Mouse (Mus musculus) MEL (cell line): Measurements from ENCODE around the gene Dse. TPM values are rescaled to one million over a fixed set of nuclear protein-coding genes. Genes with fewer than 3 reads are reported as not detected.
A peak's percentile ranks its signal among the peaks of the same experiment; 100 is the strongest.

ENCODE experiments used
- DNase-seq: peaks from one replicate; pipeline ENCODE4 v3.0.0; 2011; ENCODE audit warnings: low read depth, low spot score
- H3K27ac ChIP-seq: 2 replicates; pipeline ENCODE4 v1.5.1; 2012; ENCODE audit warnings: low read depth, mild to moderate bottlenecking, control low read depth, low read length, moderate library complexity; ENCODE audit not compliant: control insufficient read depth
- H3K27me3 ChIP-seq, 2 experiments: fragments of 150-350 bp in 1 of 2; sonication (generic) in 1 of 2; 2 replicates each; pipeline ENCODE4 v1.6.1; 2012; ENCODE audit warnings: low read length in 2 of 2, mild to moderate bottlenecking in 2 of 2, improper control_type of control experiment in 1 of 2, moderate library complexity in 1 of 2; ENCODE audit not compliant: insufficient read depth in 2 of 2, control insufficient read depth in 1 of 2
- H3K36me3 ChIP-seq, 2 experiments: 2 replicates each; pipeline ENCODE4 v1.6.1; 2012 to 2014; ENCODE audit warnings: low read length in 2 of 2, improper control_type of control experiment in 1 of 2, inconsistent platforms in 1 of 2, mild to moderate bottlenecking in 1 of 2; ENCODE audit not compliant: insufficient read depth in 2 of 2, control insufficient read depth in 1 of 2
- H3K4me1 ChIP-seq, 2 experiments: fragments of 150-350 bp in 1 of 2; sonication (generic) in 1 of 2; 2 replicates each; pipeline ENCODE4 v1.6.1; 2012; ENCODE audit warnings: low read length in 2 of 2, improper control_type of control experiment in 1 of 2, mild to moderate bottlenecking in 1 of 2; ENCODE audit not compliant: insufficient read depth in 2 of 2, control insufficient read depth in 1 of 2
- H3K4me3 ChIP-seq, 2 experiments: fragments of 150-350 bp in 1 of 2; sonication (generic) in 1 of 2; 2 replicates each; pipeline ENCODE4 v1.5.1; 2012; ENCODE audit warnings: low read depth in 2 of 2, low read length in 2 of 2, mild to moderate bottlenecking in 2 of 2, moderate library complexity in 2 of 2, control low read depth in 1 of 2, improper control_type of control experiment in 1 of 2; ENCODE audit not compliant: control insufficient read depth in 1 of 2, insufficient read depth in 1 of 2
- H3K79me2 ChIP-seq: 2 replicates; pipeline ENCODE4 v1.6.1; 2012; ENCODE audit warnings: mild to moderate bottlenecking, low read length, moderate library complexity; ENCODE audit not compliant: control insufficient read depth, poor library complexity, insufficient read depth
- H3K9ac ChIP-seq: 2 replicates; pipeline ENCODE4 v1.6.1; 2012; ENCODE audit warnings: low read depth, mild to moderate bottlenecking, control low read depth, low read length, moderate library complexity; ENCODE audit not compliant: control insufficient read depth, poor library complexity, severe bottlenecking
- H3K9me3 ChIP-seq: fragments of 150-350 bp; sonication (generic); replicated peaks from 2 replicates; pipeline ENCODE4 v1.6.1; 2012; ENCODE audit warnings: mild to moderate bottlenecking, low read length, improper control_type of control experiment, moderate library complexity; ENCODE audit not compliant: insufficient read depth
- BHLHE40 ChIP-seq: IDR thresholded peaks from 2 replicates; pipeline ENCODE4 v1.6.1; 2012; ENCODE audit warnings: low read depth, mild to moderate bottlenecking, inconsistent platforms, low read length, improper control_type of control experiment, borderline replicate concordance
- CHD1 ChIP-seq: IDR thresholded peaks from 2 replicates; pipeline ENCODE4 v1.6.1; 2012; ENCODE audit warnings: low read depth, mild to moderate bottlenecking, inconsistent platforms, low read length, improper control_type of control experiment
- CHD2 ChIP-seq: IDR thresholded peaks from 2 replicates; pipeline ENCODE4 v1.6.1; 2011; ENCODE audit warnings: low read length, improper control_type of control experiment
- CTCF ChIP-seq, 3 experiments: IDR thresholded peaks in 2 of 3; conservative IDR thresholded peaks in 1 of 3; 2 replicates each; pipeline ENCODE4 v1.5.1; 2011 to 2012; ENCODE audit warnings: low read length in 3 of 3, low read depth in 2 of 3, mild to moderate bottlenecking in 2 of 3, improper control_type of control experiment in 1 of 3, inconsistent platforms in 1 of 3, mixed read lengths in 1 of 3, moderate library complexity in 1 of 3; ENCODE audit not compliant: control insufficient read depth in 1 of 3, insufficient read depth in 1 of 3, poor library complexity in 1 of 3, severe bottlenecking in 1 of 3
- GABPA ChIP-seq: IDR thresholded peaks from 2 replicates; pipeline ENCODE4 v1.6.1; 2012; ENCODE audit warnings: low read depth, mild to moderate bottlenecking, inconsistent platforms, low read length, improper control_type of control experiment, moderate library complexity
- KAT2A ChIP-seq: conservative IDR thresholded peaks from 2 replicates; pipeline ENCODE4 v1.6.1; 2012; ENCODE audit warnings: low read depth, low read length, improper control_type of control experiment, inconsistent platforms
- MAZ ChIP-seq: IDR thresholded peaks from 2 replicates; pipeline ENCODE4 v1.6.1; 2012; ENCODE audit warnings: low read depth, mild to moderate bottlenecking, inconsistent platforms, low read length, improper control_type of control experiment
- MEF2A ChIP-seq: IDR thresholded peaks from 2 replicates; pipeline ENCODE4 v1.6.1; 2014; ENCODE audit warnings: low read depth, mild to moderate bottlenecking, inconsistent platforms, low read length, improper control_type of control experiment; ENCODE audit not compliant: poor library complexity, insufficient replicate concordance, severe bottlenecking; ENCODE audit errors: extremely low read depth
- MYB ChIP-seq: IDR thresholded peaks from 2 replicates; pipeline ENCODE4 v1.6.1; 2011; ENCODE audit warnings: mild to moderate bottlenecking, low read depth, low read length, improper control_type of control experiment
- NELFE ChIP-seq: IDR thresholded peaks from 2 replicates; pipeline ENCODE4 v1.6.1; 2011; ENCODE audit warnings: low read depth, low read length, improper control_type of control experiment
- POLR2A ChIP-seq, 2 experiments: IDR thresholded peaks; 2 replicates each; pipeline ENCODE4 v1.6.1; 2011 to 2012; ENCODE audit warnings: low read length in 2 of 2, mild to moderate bottlenecking in 2 of 2, control low read depth in 1 of 2, improper control_type of control experiment in 1 of 2, low read depth in 1 of 2, moderate library complexity in 1 of 2; ENCODE audit not compliant: control insufficient read depth in 1 of 2, insufficient read depth in 1 of 2, poor library complexity in 1 of 2
- POLR2AphosphoS2 ChIP-seq: IDR thresholded peaks from 2 replicates; pipeline ENCODE4 v1.6.1; 2011; ENCODE audit warnings: low read length, improper control_type of control experiment
- RAD21 ChIP-seq: IDR thresholded peaks from 2 replicates; pipeline ENCODE4 v1.6.1; 2011; ENCODE audit warnings: mild to moderate bottlenecking, low read depth, low read length, improper control_type of control experiment
- SIN3A ChIP-seq: IDR thresholded peaks from 2 replicates; pipeline ENCODE4 v1.6.1; 2012; ENCODE audit warnings: low read length, improper control_type of control experiment, inconsistent platforms
- SMC3 ChIP-seq: IDR thresholded peaks from 2 replicates; pipeline ENCODE4 v1.6.1; 2011; ENCODE audit warnings: low read depth, low read length, improper control_type of control experiment
- TCF12 ChIP-seq: IDR thresholded peaks from 2 replicates; pipeline ENCODE4 v1.6.1; 2014; ENCODE audit warnings: low read depth, mild to moderate bottlenecking, inconsistent platforms, low read length, improper control_type of control experiment, moderate library complexity
- ZKSCAN1 ChIP-seq: IDR thresholded peaks from 2 replicates; pipeline ENCODE4 v1.6.1; 2012; ENCODE audit warnings: low read depth, mild to moderate bottlenecking, inconsistent platforms, low read length, improper control_type of control experiment, moderate library complexity
- polyA plus RNA-seq, 2 experiments: library from polyadenylated mRNA; stranded (reverse) in 1 of 2; unstranded in 1 of 2; fragments of >175 nt in 1 of 2; fragments of >200 nt in 1 of 2; gene quantifications; 2 replicates each; pipeline versions ENCODE4 v1.2.1 to v1.2.4; 2012; ENCODE audit warnings: low replicate concordance in 2 of 2, low read depth in 1 of 2; ENCODE audit not compliant: insufficient read length in 2 of 2, insufficient read depth in 1 of 2, missing spikeins in 1 of 2
- total RNA-seq: library from RNA; depleted of rRNA; stranded (reverse); fragments of 300-350 nt; gene quantifications from 2 replicates; pipeline ENCODE4 v1.2.3, GENCODE M21; 2012

Gene Dse
- total and polyA plus RNA-seq, 3 experiments: not detected

DNA sequence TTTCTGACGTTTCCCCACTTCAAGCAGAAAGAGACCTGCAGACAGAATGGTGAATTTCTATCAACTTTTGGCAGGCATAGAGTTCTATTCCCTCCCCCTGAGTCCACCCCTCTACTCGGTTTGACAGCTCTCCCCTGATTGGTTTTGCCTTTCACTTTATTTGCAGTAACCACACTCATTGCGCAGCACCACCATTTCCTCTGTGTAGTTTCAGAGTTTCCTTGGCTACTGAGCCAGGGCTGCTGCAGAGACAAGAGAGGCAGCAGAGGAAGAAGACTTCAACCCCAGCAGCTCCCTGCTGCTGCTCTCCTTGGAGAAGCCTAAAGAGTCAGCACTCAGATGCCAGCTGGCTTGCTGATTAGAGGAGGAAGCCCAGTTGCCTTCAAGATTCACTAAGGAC lies 27.9 kb upstream of the Dse start:
- Histone ChIP-seq H3K9ac (no peak overlapping the region), H3K9me3 (no peaks in the 10 kb centered on the region), H3K4me3 (no peak overlapping the region), H3K36me3 (no peaks in the 10 kb centered on the region), H3K27me3 (no peaks in the 10 kb centered on the region; a peak in 1 of 4 replicates), H3K79me2 (no peaks in the 10 kb centered on the region), H3K4me1 (no peaks in the 10 kb centered on the region), H3K27ac (no peak overlapping the region)
- TF ChIP-seq BHLHE40 (no peak), SIN3A (no peak), CTCF (IDR thresholded peaks at IDR 0.05 in 2 of 3, conservative IDR thresholded peaks at IDR 0.05 in 1 of 3; ENCODE audit: control insufficient read depth in 1 of 3, insufficient read depth in 1 of 3, low read depth in 2 of 3, low read length in 3 of 3, poor library complexity in 1 of 3, severe bottlenecking in 1 of 3) (no peak), POLR2A (IDR thresholded peaks at IDR 0.05; ENCODE audit: control insufficient read depth in 1 of 2, insufficient read depth in 1 of 2, low read depth in 1 of 2, low read length in 2 of 2, poor library complexity in 1 of 2) (no peak), KAT2A (no peak)
- no peak for DNase-seq

DNA sequence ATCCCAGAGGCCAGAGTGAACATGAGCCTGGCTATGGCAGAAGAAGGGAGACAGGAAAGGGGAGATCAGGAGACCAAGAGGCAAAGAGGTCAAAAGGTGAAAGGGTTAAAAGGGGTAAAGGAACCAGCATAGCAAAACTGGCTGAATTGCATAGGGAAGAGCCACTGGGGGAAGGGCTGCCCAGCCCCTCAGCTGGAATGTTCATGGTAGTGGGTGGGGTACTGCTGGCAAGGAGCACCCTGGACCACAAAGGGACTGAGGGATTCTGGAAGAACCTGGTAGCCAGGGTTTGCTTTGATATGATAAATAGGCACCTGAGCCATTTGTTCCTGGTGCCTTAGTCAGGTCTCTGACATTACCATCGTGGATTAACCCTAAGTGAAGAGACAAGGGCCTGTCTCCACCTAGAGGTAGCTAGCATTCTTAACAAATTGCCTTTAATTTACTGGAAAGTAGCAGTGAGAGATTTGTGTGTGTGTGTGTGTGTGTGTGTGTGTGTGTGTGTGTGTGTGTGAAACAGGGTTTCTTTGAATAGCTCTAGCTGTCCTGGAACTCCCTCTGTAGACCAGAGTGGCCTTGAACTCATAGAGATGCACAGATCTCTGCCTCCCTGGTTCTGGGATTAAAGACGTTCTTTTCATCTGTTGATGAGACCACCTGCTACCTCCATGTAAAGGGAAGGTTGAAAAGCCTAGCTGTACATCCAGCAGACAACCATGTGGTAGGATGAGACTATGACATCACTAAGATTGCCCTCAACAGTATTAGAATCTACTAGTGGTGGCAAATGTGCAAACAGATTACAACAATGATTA lies 26.6 kb upstream of the Dse start:
- no peak for DNase-seq
- TF ChIP-seq RAD21 (peak; percentile 2), POLR2AphosphoS2 (no peak)
- H3K27me3 ChIP-seq: no peaks in the 10 kb centered on the region; a peak in 1 of 4 replicates
- H3K9ac ChIP-seq: no peak overlapping the region
- H3K27ac ChIP-seq: no peak overlapping the region
- H3K4me1 ChIP-seq: no peaks in the 10 kb centered on the region
- H3K9me3 ChIP-seq: no peaks in the 10 kb centered on the region
- H3K36me3 ChIP-seq: no peaks in the 10 kb centered on the region
- H3K4me3 ChIP-seq: no peak overlapping the region
- no peaks in the 10 kb centered on the region for H3K79me2 ChIP-seq

- H3K79me2 ChIP-seq: no peaks in the 10 kb centered on the region
- H3K9me3 ChIP-seq: no peaks in the 10 kb centered on the region
- no peak for DNase-seq
- H3K4me1 ChIP-seq: no peaks in the 10 kb centered on the region
- TF ChIP-seq GABPA (no peak), MEF2A (no peak), MAZ (no peak), CHD2 (no peak), TCF12 (no peak), MYB (no peak), NELFE (no peak), ZKSCAN1 (no peak), CHD1 (no peak), SMC3 (no peak)
- no peaks in the 10 kb centered on the region for H3K36me3 ChIP-seq
- H3K27me3 ChIP-seq: no peaks in the 10 kb centered on the region; a peak in 1 of 4 replicates
- H3K27ac ChIP-seq: no peak overlapping the region
- H3K4me3 ChIP-seq: no peak overlapping the region
- no peak overlapping the region for H3K9ac ChIP-seq
These were observed 25.9 kb upstream of the Dse start for GRCm38 (mm10) chr10:34233418-34233817.
